Mouse (Mus musculus): ENCODE measurements around the gene Krt8.

The Krt8 gene

DNA sequence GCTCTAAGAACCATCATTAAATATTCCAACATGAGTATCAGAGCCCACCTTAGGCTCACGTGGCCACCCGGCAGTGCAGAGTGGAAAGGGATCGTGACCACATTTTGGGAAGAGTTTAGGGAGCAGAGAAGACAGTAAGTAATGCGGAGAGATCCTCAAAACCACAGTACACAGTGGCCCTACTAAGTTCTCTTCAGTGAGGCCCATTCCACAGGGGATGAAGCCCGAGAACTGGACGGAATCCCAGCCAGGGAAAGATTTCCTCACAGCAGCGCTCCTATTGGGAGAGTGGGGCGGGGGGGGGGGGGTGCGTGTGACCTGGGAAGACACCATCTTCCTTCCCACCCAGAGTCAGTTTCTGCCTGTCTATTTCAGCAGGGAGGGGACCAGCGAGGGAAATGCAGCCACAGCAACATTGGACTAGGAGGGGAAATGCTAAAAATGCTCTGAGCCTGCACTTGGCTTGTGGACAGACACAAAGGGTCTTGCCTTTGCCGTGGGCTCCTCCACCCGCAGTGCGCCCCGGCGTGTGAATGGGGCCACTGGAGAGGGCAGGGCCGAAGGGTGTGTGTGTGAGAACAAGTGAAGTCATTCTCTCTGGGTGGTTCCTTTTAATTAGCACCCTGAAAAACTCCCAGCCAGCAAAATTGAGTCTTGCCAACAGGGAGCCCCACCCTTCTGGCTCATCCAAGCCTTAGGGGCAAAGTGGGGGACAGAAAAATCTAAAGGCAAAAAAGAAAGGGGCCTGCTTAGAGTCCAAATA is 30.0 kb downstream of the Krt8 start:
- no peak for DNase-seq

DNA sequence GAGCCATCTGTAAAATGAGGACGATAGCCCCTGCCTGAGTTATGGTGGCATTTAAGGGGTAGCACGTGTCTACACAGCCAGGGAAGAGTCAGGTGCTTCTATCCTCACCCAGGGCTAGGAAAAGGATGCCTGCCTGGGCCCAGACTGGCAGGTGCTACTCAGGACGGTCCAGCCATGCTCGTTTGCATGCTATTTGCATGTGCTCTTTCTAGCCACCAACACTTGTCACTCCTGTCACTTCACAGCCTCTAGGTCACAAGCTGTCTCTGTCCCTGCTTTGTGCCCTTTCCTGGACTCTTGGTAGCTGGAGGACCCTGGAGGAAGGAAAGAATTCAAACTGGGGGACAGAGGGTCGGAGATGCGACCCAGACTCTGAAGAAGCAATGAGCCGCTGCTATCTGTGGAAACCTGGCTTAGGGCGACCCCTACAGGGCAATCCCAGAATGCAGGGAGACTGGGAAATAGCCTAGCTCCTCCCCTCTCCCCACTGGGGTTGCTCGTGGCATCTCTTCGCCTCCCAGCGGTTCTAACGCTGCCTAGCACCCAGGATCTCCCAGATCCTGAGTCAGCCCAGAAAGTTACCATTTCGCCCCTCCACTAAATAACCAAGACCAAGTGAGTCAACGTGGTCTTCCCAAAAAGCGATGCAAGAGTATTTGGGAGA is 30.7 kb downstream of the Krt8 start:
- DNase-seq: peak; percentile 95

DNA sequence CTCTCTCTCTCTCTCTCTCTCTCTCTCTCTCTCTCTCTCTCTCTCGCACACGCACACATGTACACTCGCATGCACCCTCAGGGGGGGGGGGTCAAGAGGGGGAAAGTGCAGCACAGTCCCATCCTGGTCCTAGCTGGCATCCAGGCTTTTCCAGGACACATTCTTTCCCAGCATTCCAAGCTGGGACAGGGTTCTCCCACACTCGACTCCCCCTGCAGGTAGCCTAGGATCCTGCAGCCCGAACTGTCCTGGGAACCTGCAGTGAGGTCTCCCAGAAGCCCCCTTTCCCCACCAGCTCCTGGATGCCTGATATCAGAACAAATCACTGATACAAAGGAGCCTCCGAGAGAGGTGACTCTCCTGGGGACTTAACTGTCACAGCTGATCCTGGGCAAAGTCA is 33.7 kb downstream of the Krt8 start:
- peak; percentile 62 for DNase-seq

DNA sequence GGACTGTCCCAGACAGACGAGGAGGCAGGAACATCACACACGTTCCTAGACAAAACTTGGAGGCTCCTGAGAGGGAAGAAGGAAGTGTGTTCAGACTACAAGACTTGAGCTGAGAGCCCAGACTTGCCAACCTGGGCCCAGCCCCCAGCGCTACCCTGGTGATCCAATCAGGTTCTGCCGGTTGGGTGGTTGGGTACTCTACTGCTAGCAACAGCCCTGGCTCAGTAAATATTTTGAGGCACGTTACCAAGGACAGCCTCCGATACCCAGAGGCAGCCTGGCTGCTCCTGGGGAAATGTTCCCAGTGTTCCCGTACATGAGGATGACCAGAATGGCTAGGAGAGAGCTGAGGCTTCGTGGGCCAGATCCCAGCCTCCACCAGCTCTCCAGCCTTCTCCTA is 37.5 kb downstream of the Krt8 start:
- no peak for DNase-seq

DNA sequence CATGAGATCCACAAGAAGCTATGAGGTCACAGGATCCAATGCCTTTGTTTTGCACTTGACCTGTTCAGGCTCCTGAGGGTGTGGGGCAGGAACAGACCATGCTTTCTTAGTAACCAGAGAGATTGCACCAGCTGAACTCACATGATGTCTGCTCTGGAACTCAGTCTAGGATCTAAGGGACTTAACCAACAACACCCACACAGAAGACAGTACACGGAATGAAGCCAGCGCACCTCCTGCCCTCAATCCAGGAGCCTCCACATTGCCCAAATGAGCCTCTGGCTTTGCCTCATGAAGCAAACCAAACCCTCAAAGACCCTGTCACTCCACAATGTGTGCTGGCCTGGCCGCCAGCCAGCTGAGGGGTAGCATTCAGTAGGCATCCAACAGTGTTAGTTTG is 45.4 kb downstream of the Krt8 start:
- no peak for DNase-seq

DNA sequence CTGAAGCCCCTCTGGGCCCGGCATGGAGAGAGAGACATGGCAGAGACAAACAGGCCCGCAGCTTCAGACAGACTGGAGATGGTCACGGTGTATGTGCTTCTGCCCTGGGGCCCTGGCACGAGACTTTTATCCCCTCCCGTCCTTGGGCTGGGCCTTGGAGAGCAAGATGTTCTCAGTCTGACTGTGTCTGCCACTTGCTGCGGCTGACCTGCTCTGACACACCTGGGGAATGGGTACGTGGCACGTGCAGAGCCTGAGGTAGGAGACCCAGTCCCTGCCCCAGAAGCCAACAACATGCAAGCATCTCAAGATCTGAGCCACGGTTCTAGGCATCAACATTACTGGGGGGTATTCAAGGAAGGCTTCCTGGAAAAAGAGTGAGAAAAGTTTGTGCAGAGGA is 50.1 kb downstream of the Krt8 start, which contains the start of gene Krt78:
Krt78 (minus strand) TSS at position 101 of the 400 bp plus-strand sequence.
- no peak for DNase-seq

DNA sequence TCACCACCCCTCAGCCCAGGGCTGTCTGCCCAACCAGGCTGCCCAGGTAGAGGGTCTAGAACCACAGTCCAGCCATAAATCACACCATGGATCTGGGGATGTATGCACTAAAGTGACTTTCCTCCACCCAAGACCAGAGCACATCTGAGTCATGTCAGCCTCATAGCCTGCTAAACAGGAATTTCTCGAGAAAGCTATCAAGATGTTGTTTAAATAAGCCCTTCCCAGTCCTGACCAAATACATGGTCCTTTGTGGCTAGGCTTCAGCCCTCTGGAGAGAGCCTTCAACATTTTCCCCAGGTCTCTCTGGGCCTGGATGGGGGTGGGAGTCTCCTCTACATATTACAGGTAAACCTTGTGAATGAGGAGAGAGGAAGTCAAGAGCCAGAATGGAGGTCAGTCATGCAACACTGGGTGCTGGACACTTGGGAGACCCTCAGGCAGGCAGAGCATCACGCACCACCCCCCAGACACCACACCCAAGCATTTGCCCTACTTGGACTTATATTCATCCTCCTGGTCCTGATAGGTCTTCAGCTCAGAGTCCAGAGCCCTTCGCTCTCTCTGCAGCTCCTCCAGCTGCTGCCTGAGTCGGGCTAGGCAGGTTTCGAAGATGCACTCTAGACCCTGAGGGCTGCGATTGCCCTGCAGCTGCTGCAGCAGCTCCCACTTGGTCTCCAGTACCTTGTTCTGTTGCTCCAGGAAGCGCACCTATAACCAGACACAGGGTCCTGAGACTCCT is 51.4 kb downstream of the Krt8 start:
- no peak for DNase-seq
